Mouse (Mus musculus) embryonic facial prominence, embryonic 14.5 days (tissue): ENCODE data around the gene Vwf. TPM values are rescaled to one million over a fixed set of nuclear protein-coding genes. Genes with fewer than 3 reads are reported as not detected.

Source experiments
- ATAC-seq: fragments of 200-750 bp; cut with Nextera tagmentation; 2 replicates; pipeline ENCODE4 v1.8.0; 2017; ENCODE audit warnings: low read depth, moderate number of reproducible peaks, moderate TSS enrichment
- DNase-seq: peaks from one replicate; pipeline ENCODE4 v3.0.0-alpha.2; 2015; ENCODE audit warnings: low spot score
- H3K27ac ChIP-seq: fragments of 300-500 bp; sonication (generic); replicated peaks from 2 replicates; pipeline ENCODE4 v1.5.1; 2014; ENCODE audit warnings: low read depth, mild to moderate bottlenecking, low read length, moderate library complexity
- H3K27me3 ChIP-seq: fragments of 300-500 bp; sonication (generic); replicated peaks from 2 replicates; pipeline ENCODE4 v1.6.1; 2014; ENCODE audit warnings: low read length; ENCODE audit not compliant: control insufficient read depth, insufficient read depth
- H3K36me3 ChIP-seq: fragments of 300-500 bp; sonication (generic); 2 replicates; pipeline ENCODE4 v1.6.1; 2014; ENCODE audit warnings: low read length, mixed read lengths; ENCODE audit not compliant: control insufficient read depth, insufficient read depth
- H3K4me1 ChIP-seq: fragments of 300-500 bp; sonication (generic); 2 replicates; pipeline ENCODE4 v1.6.1; 2014; ENCODE audit warnings: antibody characterized with exemption, low read length; ENCODE audit not compliant: control insufficient read depth, insufficient read depth
- H3K4me2 ChIP-seq: fragments of 300-500 bp; sonication (generic); 2 replicates; pipeline ENCODE4 v1.6.1; 2014; ENCODE audit warnings: low read depth, mild to moderate bottlenecking, low read length, moderate library complexity, mixed read lengths
- H3K4me3 ChIP-seq: fragments of 300-500 bp; sonication (generic); 2 replicates; pipeline ENCODE4 v1.5.1; 2014; ENCODE audit warnings: low read depth, mild to moderate bottlenecking, low read length
- H3K9ac ChIP-seq: fragments of 300-500 bp; sonication (generic); 2 replicates; pipeline ENCODE4 v1.6.1; 2014; ENCODE audit warnings: low read depth, mild to moderate bottlenecking, low read length, moderate library complexity, mixed read lengths
- H3K9me3 ChIP-seq: fragments of 300-500 bp; sonication (generic); 2 replicates; pipeline ENCODE4 v1.6.1; 2016; ENCODE audit warnings: low read length; ENCODE audit not compliant: control insufficient read depth
- WGBS: fragments of 180-500 bp; shearing (Covaris S2); extraction: QIAGEN DNeasy Blood & Tissue Kit; methylation state at CpG from one replicate; pipeline ENCODE4 v1.1.7; 2014; 5-methylcytosine and 5-hydroxymethylcytosine counted together
- polyA plus RNA-seq: library from polyadenylated mRNA; unstranded; fragments of >200 nt; fragmentation: Nextera tagmentation; extraction: Ambion mirVana; gene quantifications from 2 replicates; pipeline ENCODE4 v1.2.1, GENCODE M21; 2014

The Vwf gene
- polyA plus RNA-seq, 1 experiment from 2014 or later = 16.0 TPM

- Histone ChIP-seq H3K27me3 (no peaks in the 10 kb centered on the region), H3K36me3 (no peaks in the 10 kb centered on the region), H3K4me2 (no peak overlapping the region), H3K9ac (no peak overlapping the region), H3K27ac (no peak overlapping the region), H3K4me1 (peaks cover 10% of the 10 kb centered on the region), H3K4me3 (no peak overlapping the region), H3K9me3 (no peaks in the 10 kb centered on the region)
- ATAC-seq (no peak), DNase-seq (peak; percentile 76)
- 52% methylated on average over 6 of the region's 6 CpGs for WGBS
Measured at GRCm38 (mm10) chr6:125512950-125513596, 33.5 kb upstream of the Vwf start.

- no peaks in the 10 kb centered on the region for H3K27me3 ChIP-seq
- H3K9ac ChIP-seq = no peak overlapping the region
- H3K4me1 ChIP-seq = 0 out of 2 replicates have a peak, but pooled peaks cover 4% of the 10 kb centered on the region
- no peak overlapping the region for H3K27ac ChIP-seq
- ATAC-seq (no peak), DNase-seq (peak; percentile 42)
- H3K4me2 ChIP-seq = no peak overlapping the region
- WGBS = 62% methylated on average over 11 of the region's 11 CpGs
- no peaks in the 10 kb centered on the region for H3K36me3 ChIP-seq
- H3K4me3 ChIP-seq = no peak overlapping the region
- H3K9me3 ChIP-seq = no peaks in the 10 kb centered on the region
Measured at GRCm38 (mm10) chr6:125515503-125516315, 30.9 kb upstream of the Vwf start.

- Histone ChIP-seq H3K9ac (no peak overlapping the region), H3K27ac (no peak overlapping the region), H3K4me2 (no peak overlapping the region), H3K9me3 (no peaks in the 10 kb centered on the region), H3K4me1 (no peaks in the 10 kb centered on the region), H3K27me3 (no peaks in the 10 kb centered on the region), H3K4me3 (no peak overlapping the region), H3K36me3 (no peaks in the 10 kb centered on the region)
- ATAC-seq (no peak), DNase-seq (peak; percentile 38)
- 45% methylated on average over 5 of the region's 5 CpGs for WGBS
Measured at GRCm38 (mm10) chr6:125521558-125522193, 24.9 kb upstream of the Vwf start.

GRCm38 (mm10) chr6:125524027-125524426, 22.5 kb upstream of the Vwf start:
- 82% methylated on average over 6 of the region's 6 CpGs for WGBS
- H3K27me3 ChIP-seq = no peaks in the 10 kb centered on the region
- H3K9me3 ChIP-seq = no peaks in the 10 kb centered on the region
- no peaks in the 10 kb centered on the region for H3K4me1 ChIP-seq
- no peak overlapping the region for H3K4me3 ChIP-seq
- DNase-seq = no peak
- H3K4me2 ChIP-seq = no peak overlapping the region
- H3K27ac ChIP-seq = no peak overlapping the region
- no peak for ATAC-seq
- H3K9ac ChIP-seq = no peak overlapping the region
- no peaks in the 10 kb centered on the region for H3K36me3 ChIP-seq

GRCm38 (mm10) chr6:125526066-125526465, 20.5 kb upstream of the Vwf start:
- no peak overlapping the region for H3K4me2 ChIP-seq
- no peaks in the 10 kb centered on the region for H3K9me3 ChIP-seq
- ATAC-seq = no peak
- H3K27me3 ChIP-seq = no peaks in the 10 kb centered on the region
- 53% methylated on average over 3 of the region's 3 CpGs for WGBS
- DNase-seq = no peak
- no peaks in the 10 kb centered on the region for H3K4me1 ChIP-seq
- no peak overlapping the region for H3K27ac ChIP-seq
- H3K4me3 ChIP-seq = no peak overlapping the region
- H3K9ac ChIP-seq = no peak overlapping the region
- no peaks in the 10 kb centered on the region for H3K36me3 ChIP-seq

GRCm38 (mm10) chr6:125528614-125529200, 17.9 kb upstream of the Vwf start:
- no peak for ATAC-seq
- WGBS = 85% methylated on average over 9 of the region's 9 CpGs
- Histone ChIP-seq H3K27me3 (no peaks in the 10 kb centered on the region), H3K4me1 (no peaks in the 10 kb centered on the region), H3K36me3 (no peaks in the 10 kb centered on the region), H3K9ac (no peak overlapping the region), H3K4me2 (no peak overlapping the region), H3K9me3 (no peaks in the 10 kb centered on the region), H3K27ac (no peak overlapping the region), H3K4me3 (no peak overlapping the region)
- DNase-seq = no peak

- Histone ChIP-seq H3K9me3 (no peaks in the 10 kb centered on the region), H3K27me3 (no peaks in the 10 kb centered on the region), H3K4me3 (no peak overlapping the region), H3K4me2 (no peak overlapping the region), H3K9ac (no peak overlapping the region), H3K36me3 (no peaks in the 10 kb centered on the region), H3K27ac (no peak overlapping the region), H3K4me1 (no peaks in the 10 kb centered on the region)
- ATAC-seq = no peak
- 84% methylated on average over 5 of the region's 5 CpGs for WGBS
- peak; percentile 29 for DNase-seq
Measured at GRCm38 (mm10) chr6:125529479-125529878, 17.1 kb upstream of the Vwf start.

GRCm38 (mm10) chr6:125533104-125533650, 13.4 kb upstream of the Vwf start:
- Histone ChIP-seq H3K4me2 (no peak overlapping the region), H3K27ac (no peak overlapping the region), H3K9me3 (no peaks in the 10 kb centered on the region), H3K4me3 (no peak overlapping the region), H3K27me3 (no peaks in the 10 kb centered on the region), H3K4me1 (no peaks in the 10 kb centered on the region), H3K36me3 (no peaks in the 10 kb centered on the region), H3K9ac (no peak overlapping the region)
- ATAC-seq (no peak), DNase-seq (no peak)
- WGBS = 82% methylated on average over 11 of the region's 11 CpGs
